Mouse (Mus musculus): ENCODE results near the gene Rnf144a. TPM values are rescaled to one million over a fixed set of nuclear protein-coding genes. Genes with fewer than 3 reads are reported as not detected.

The Rnf144a gene
- polyA plus RNA-seq, 1 experiment from 2014 or later: 17.4 TPM

- WGBS: 42% methylated on average over 8 of the region's 8 CpGs
- Histone ChIP-seq H3K9me3 (replicated peaks; ENCODE audit: control insufficient read depth, low read length) (no peaks in the 10 kb centered on the region), H3K4me1 (ENCODE audit: control insufficient read depth, insufficient read depth, low read length) (peaks cover 6% of the 10 kb centered on the region; the same call in 1 of the 2 replicates), H3K36me3 (ENCODE audit: control insufficient read depth, insufficient read depth, low read length) (peaks cover 2% of the 10 kb centered on the region; the same call in 1 of the 2 replicates), H3K4me2 (ENCODE audit: low read length) (no peak overlapping the region), H3K4me3 (ENCODE audit: low read depth, low read length) (no peak overlapping the region), H3K27ac (ENCODE audit: low read depth, low read length) (0 out of 2 replicates have a peak overlapping the region, but pooled peaks have one; percentile 14), H3K9ac (ENCODE audit: low read length) (no peak overlapping the region), H3K27me3 (replicated peaks; ENCODE audit: control insufficient read depth, insufficient read depth, low read length) (no peaks in the 10 kb centered on the region)
- DNase-seq (ENCODE audit: low spot score) (peak; percentile 75), ATAC-seq (peak; percentile 68)
These were observed 45.0 kb downstream of the Rnf144a start for GRCm38 (mm10) chr12:26370004-26370403.

DNA sequence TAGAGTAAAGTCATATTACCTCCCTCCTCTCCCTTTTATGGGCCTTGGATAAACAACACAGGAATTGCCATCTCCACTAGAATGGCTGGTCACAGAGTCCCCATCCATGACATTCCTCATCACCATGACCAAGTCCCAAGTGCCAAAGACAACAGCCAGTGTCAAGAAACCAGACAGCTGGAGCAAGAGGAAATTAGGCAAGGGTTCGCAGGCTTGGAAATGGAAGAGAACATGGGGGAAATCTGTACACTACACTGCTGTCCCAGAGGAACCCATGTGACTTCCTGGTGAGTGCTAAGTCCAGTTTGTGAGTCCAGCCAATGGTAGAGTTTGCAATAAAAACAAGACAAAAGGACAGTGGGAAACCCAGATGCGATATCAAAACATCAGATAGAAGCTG is 47.7 kb downstream of the Rnf144a start:
- H3K9ac ChIP-seq (ENCODE audit: low read length): no peak overlapping the region
- DNase-seq (ENCODE audit: low spot score): no peak
- no peak overlapping the region for H3K27ac ChIP-seq (ENCODE audit: low read depth, low read length)
- no peak overlapping the region for H3K4me3 ChIP-seq (ENCODE audit: low read depth, low read length)
- 94% methylated on average over 2 of the region's 2 CpGs for WGBS
- H3K36me3 ChIP-seq (ENCODE audit: control insufficient read depth, insufficient read depth, low read length): no peaks in the 10 kb centered on the region
- no peaks in the 10 kb centered on the region for H3K9me3 ChIP-seq (replicated peaks; ENCODE audit: control insufficient read depth, low read length)
- H3K4me2 ChIP-seq (ENCODE audit: low read length): no peak overlapping the region
- peaks cover 6% of the 10 kb centered on the region; the same call in 1 of the 2 replicates for H3K4me1 ChIP-seq (ENCODE audit: control insufficient read depth, insufficient read depth, low read length)
- no peak for ATAC-seq
- H3K27me3 ChIP-seq (replicated peaks; ENCODE audit: control insufficient read depth, insufficient read depth, low read length): no peaks in the 10 kb centered on the region

DNA sequence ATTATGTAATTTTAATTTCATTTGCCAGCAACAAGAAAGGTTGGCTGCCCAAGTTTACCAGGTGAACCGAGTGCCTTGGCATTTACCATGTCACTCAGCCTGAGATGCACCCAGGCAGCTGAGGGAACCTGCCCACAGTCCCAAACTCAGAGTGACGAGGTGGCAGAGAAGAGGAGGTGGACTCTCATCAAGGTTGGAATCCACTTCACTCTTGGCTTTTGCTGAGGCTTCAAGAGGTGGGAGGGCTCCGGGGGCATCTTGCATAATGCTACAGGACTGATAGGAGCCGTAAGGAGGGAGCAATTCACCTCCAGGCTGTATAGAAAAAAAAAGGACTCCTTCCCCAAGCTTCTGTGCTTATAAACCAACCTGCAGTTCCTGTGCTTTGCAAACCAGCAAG is 48.7 kb downstream of the Rnf144a start:
- peaks cover 7% of the 10 kb centered on the region for H3K4me1 ChIP-seq (ENCODE audit: control insufficient read depth, insufficient read depth, low read length)
- H3K27me3 ChIP-seq (replicated peaks; ENCODE audit: control insufficient read depth, insufficient read depth, low read length): no peaks in the 10 kb centered on the region
- ATAC-seq (no peak), DNase-seq (ENCODE audit: low spot score) (no peak)
- H3K36me3 ChIP-seq (ENCODE audit: control insufficient read depth, insufficient read depth, low read length): no peaks in the 10 kb centered on the region
- no peak overlapping the region for H3K4me3 ChIP-seq (ENCODE audit: low read depth, low read length)
- H3K4me2 ChIP-seq (ENCODE audit: low read length): no peak overlapping the region
- no peaks in the 10 kb centered on the region for H3K9me3 ChIP-seq (replicated peaks; ENCODE audit: control insufficient read depth, low read length)
- WGBS: 93% methylated on average over 4 of the region's 4 CpGs
- no peak overlapping the region for H3K9ac ChIP-seq (ENCODE audit: low read length)
- H3K27ac ChIP-seq (ENCODE audit: low read depth, low read length): no peak overlapping the region

GRCm38 (mm10) chr12:26365531-26366315 is 49.3 kb downstream of the Rnf144a start:
- peaks cover 8% of the 10 kb centered on the region for H3K4me1 ChIP-seq (ENCODE audit: control insufficient read depth, insufficient read depth, low read length)
- no peaks in the 10 kb centered on the region for H3K36me3 ChIP-seq (ENCODE audit: control insufficient read depth, insufficient read depth, low read length)
- 94% methylated on average over 3 of the region's 3 CpGs for WGBS
- no peak overlapping the region for H3K27ac ChIP-seq (ENCODE audit: low read depth, low read length)
- DNase-seq (ENCODE audit: low spot score) (no peak), ATAC-seq (no peak)
- H3K9ac ChIP-seq (ENCODE audit: low read length): no peak overlapping the region
- H3K4me2 ChIP-seq (ENCODE audit: low read length): no peak overlapping the region
- H3K9me3 ChIP-seq (replicated peaks; ENCODE audit: control insufficient read depth, low read length): no peaks in the 10 kb centered on the region
- H3K4me3 ChIP-seq (ENCODE audit: low read depth, low read length): no peak overlapping the region
- no peaks in the 10 kb centered on the region for H3K27me3 ChIP-seq (replicated peaks; ENCODE audit: control insufficient read depth, insufficient read depth, low read length)

DNA sequence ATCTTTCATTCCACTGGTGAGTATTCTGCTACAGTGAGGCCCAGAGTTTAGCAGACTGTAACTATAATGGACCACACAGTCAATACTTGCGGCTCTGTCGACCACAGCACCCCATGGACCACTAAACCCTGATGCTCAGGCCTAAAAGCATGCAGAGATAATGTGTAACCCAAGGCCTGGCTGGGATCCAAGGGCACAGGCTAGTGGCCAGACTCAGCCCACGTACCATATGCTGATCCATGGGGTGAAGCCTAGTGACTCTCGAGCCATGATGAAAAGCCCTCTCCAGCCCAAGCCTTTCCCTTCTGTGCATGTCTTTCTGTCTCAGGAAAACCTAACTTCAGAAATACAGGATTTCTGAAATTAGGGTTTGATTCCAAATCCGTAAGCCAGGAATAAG is 50.2 kb downstream of the Rnf144a start:
- DNase-seq (ENCODE audit: low spot score) (no peak), ATAC-seq (no peak)
- peaks cover 6% of the 10 kb centered on the region for H3K4me1 ChIP-seq (ENCODE audit: control insufficient read depth, insufficient read depth, low read length)
- no peaks in the 10 kb centered on the region for H3K9me3 ChIP-seq (replicated peaks; ENCODE audit: control insufficient read depth, low read length)
- 85% methylated on average over 5 of the region's 5 CpGs for WGBS
- no peak overlapping the region for H3K27ac ChIP-seq (ENCODE audit: low read depth, low read length)
- H3K9ac ChIP-seq (ENCODE audit: low read length): no peak overlapping the region
- no peaks in the 10 kb centered on the region for H3K27me3 ChIP-seq (replicated peaks; ENCODE audit: control insufficient read depth, insufficient read depth, low read length)
- no peak overlapping the region for H3K4me2 ChIP-seq (ENCODE audit: low read length)
- no peaks in the 10 kb centered on the region for H3K36me3 ChIP-seq (ENCODE audit: control insufficient read depth, insufficient read depth, low read length)
- H3K4me3 ChIP-seq (ENCODE audit: low read depth, low read length): no peak overlapping the region

- DNase-seq (ENCODE audit: low spot score) (no peak), ATAC-seq (no peak)
- H3K4me3 ChIP-seq (ENCODE audit: low read depth, low read length): no peak overlapping the region
- H3K4me1 ChIP-seq (ENCODE audit: control insufficient read depth, insufficient read depth, low read length): peaks cover 3% of the 10 kb centered on the region; the same call in 1 of the 2 replicates
- H3K9me3 ChIP-seq (replicated peaks; ENCODE audit: control insufficient read depth, low read length): no peaks in the 10 kb centered on the region
- H3K4me2 ChIP-seq (ENCODE audit: low read length): no peak overlapping the region
- whole genome bisulfite sequencing: 67% methylated on average over 10 of the region's 10 CpGs
- no peaks in the 10 kb centered on the region for H3K27me3 ChIP-seq (replicated peaks; ENCODE audit: control insufficient read depth, insufficient read depth, low read length)
- H3K36me3 ChIP-seq (ENCODE audit: control insufficient read depth, insufficient read depth, low read length): peaks cover 5% of the 10 kb centered on the region; the same call in 1 of the 2 replicates
- H3K9ac ChIP-seq (ENCODE audit: low read length): no peak overlapping the region
- peak overlapping the region; percentile 17; the same call in 1 of the 2 replicates for H3K27ac ChIP-seq (ENCODE audit: low read depth, low read length)
These were observed 54.0 kb downstream of the Rnf144a start for GRCm38 (mm10) chr12:26360946-26361523.

- no peak overlapping the region for H3K9ac ChIP-seq (ENCODE audit: low read length)
- no peak for ATAC-seq
- peaks cover 3% of the 10 kb centered on the region; the same call in 1 of the 2 replicates for H3K4me1 ChIP-seq (ENCODE audit: control insufficient read depth, insufficient read depth, low read length)
- no peaks in the 10 kb centered on the region for H3K27me3 ChIP-seq (replicated peaks; ENCODE audit: control insufficient read depth, insufficient read depth, low read length)
- peaks cover 5% of the 10 kb centered on the region; the same call in 1 of the 2 replicates for H3K36me3 ChIP-seq (ENCODE audit: control insufficient read depth, insufficient read depth, low read length)
- H3K9me3 ChIP-seq (replicated peaks; ENCODE audit: control insufficient read depth, low read length): no peaks in the 10 kb centered on the region
- no peak for DNase-seq (ENCODE audit: low spot score)
- H3K27ac ChIP-seq (ENCODE audit: low read depth, low read length): no peak overlapping the region
- no peak overlapping the region for H3K4me3 ChIP-seq (ENCODE audit: low read depth, low read length)
- H3K4me2 ChIP-seq (ENCODE audit: low read length): no peak overlapping the region
- 82% methylated on average over 5 of the region's 5 CpGs for WGBS
These were observed 55.2 kb downstream of the Rnf144a start for GRCm38 (mm10) chr12:26359817-26360216.

DNA sequence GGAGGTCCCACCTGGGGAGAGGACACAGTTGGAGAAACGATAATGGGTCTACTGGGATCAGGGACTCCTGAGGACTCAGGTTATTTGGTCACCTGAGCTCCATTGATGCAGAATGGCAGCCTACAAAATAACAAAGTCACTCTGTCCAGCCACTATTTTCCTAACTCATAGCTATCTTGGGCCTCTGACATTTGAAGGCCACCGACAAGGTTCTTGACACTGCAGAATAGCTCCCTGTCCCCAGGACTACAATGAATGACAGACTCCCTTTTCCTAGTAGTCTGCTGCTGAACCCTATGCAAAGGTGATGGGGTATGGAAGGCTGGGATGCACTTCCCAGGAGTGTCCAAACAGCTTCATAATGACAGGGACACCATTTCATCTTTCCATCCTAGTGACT is 55.8 kb downstream of the Rnf144a start:
- Histone ChIP-seq H3K36me3 (ENCODE audit: control insufficient read depth, insufficient read depth, low read length) (peaks cover 5% of the 10 kb centered on the region; the same call in 1 of the 2 replicates), H3K4me2 (ENCODE audit: low read length) (no peak overlapping the region), H3K27ac (ENCODE audit: low read depth, low read length) (no peak overlapping the region), H3K9ac (ENCODE audit: low read length) (no peak overlapping the region), H3K9me3 (replicated peaks; ENCODE audit: control insufficient read depth, low read length) (no peaks in the 10 kb centered on the region), H3K4me1 (ENCODE audit: control insufficient read depth, insufficient read depth, low read length) (peaks cover 3% of the 10 kb centered on the region; the same call in 1 of the 2 replicates), H3K27me3 (replicated peaks; ENCODE audit: control insufficient read depth, insufficient read depth, low read length) (no peaks in the 10 kb centered on the region), H3K4me3 (ENCODE audit: low read depth, low read length) (no peak overlapping the region)
- no peak for DNase-seq (ENCODE audit: low spot score)
- ATAC-seq: no peak
- WGBS: 98% methylated on average over 2 of the region's 2 CpGs

GRCm38 (mm10) chr12:26357246-26357645 is 57.8 kb downstream of the Rnf144a start:
- Histone ChIP-seq H3K4me1 (ENCODE audit: control insufficient read depth, insufficient read depth, low read length) (peaks cover 3% of the 10 kb centered on the region; the same call in 1 of the 2 replicates), H3K9me3 (replicated peaks; ENCODE audit: control insufficient read depth, low read length) (no peaks in the 10 kb centered on the region), H3K4me3 (ENCODE audit: low read depth, low read length) (no peak overlapping the region), H3K9ac (ENCODE audit: low read length) (no peak overlapping the region; the same call in 1 of the 2 replicates), H3K4me2 (ENCODE audit: low read length) (no peak overlapping the region), H3K36me3 (ENCODE audit: control insufficient read depth, insufficient read depth, low read length) (peaks cover 5% of the 10 kb centered on the region; the same call in 1 of the 2 replicates), H3K27ac (ENCODE audit: low read depth, low read length) (peak overlapping the region; percentile 15; the same call in 1 of the 2 replicates), H3K27me3 (replicated peaks; ENCODE audit: control insufficient read depth, insufficient read depth, low read length) (no peaks in the 10 kb centered on the region)
- ATAC-seq (no peak), DNase-seq (ENCODE audit: low spot score) (peak; percentile 20)
- WGBS: 81% methylated on average over 4 of the region's 4 CpGs
